Mouse (Mus musculus): ENCODE results near the gene 4930535I16Rik. TPM values are rescaled to one million over a fixed set of nuclear protein-coding genes. Genes with fewer than 3 reads are reported as not detected.
"Not testable (repeated sequence)": the region's sequence is repeated elsewhere in the genome, so short reads cannot be mapped to it uniquely, and the experiment has no call there.

4930535I16Rik gene
- polyA plus RNA-seq, 1 experiment = not detected

DNA sequence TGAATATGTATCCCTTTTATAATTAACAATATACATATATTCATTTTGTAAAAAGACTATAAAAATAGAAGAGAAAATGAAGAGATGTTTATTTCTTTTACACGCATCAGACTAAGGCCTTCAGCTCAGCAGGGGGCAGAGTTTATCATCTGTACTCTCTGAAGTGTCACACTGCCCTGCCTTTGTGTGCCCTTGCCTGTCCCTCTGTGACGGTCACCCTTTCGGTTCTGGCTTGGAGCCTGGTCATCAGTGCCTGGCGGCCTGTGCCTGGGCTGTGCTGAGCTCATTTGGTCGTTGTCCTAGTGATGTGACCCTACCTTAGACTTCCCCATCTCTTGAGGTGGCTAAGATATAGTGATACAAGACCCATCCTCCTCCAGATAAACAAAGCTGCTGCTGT lies 29.3 kb upstream of the 4930535I16Rik start:
- TF ChIP-seq POLR2A (IDR thresholded peaks at IDR 0.05; ENCODE audit: insufficient read length, low read depth) = no peak
- TF ChIP-seq MAX (IDR thresholded peaks at IDR 0.05; ENCODE audit: low read depth) = no peak
- TF ChIP-seq POLR2AphosphoS2 (IDR thresholded peaks at IDR 0.05; ENCODE audit: insufficient read length, low read depth) = no peak
- TF ChIP-seq MYOD1 (IDR thresholded peaks at IDR 0.05; ENCODE audit: control insufficient read depth in 1 of 3, insufficient read length in 2 of 3, low read depth in 2 of 3) = no peak
- Histone ChIP-seq H3ac (ENCODE audit: control insufficient read depth, insufficient read length) (no peak overlapping the region), H3K4me3 (no peak overlapping the region), H3K4me2 (ENCODE audit: low read depth) (no peak overlapping the region), H3K36me3 (ENCODE audit: control insufficient read depth, insufficient read depth) (no peaks in the 10 kb centered on the region), H3K79me2 (ENCODE audit: control insufficient read depth, insufficient read depth) (no peaks in the 10 kb centered on the region), H3K27me3 (ENCODE audit: control insufficient read depth, insufficient read depth, insufficient read length) (peaks cover 27% of the 10 kb centered on the region)

DNA sequence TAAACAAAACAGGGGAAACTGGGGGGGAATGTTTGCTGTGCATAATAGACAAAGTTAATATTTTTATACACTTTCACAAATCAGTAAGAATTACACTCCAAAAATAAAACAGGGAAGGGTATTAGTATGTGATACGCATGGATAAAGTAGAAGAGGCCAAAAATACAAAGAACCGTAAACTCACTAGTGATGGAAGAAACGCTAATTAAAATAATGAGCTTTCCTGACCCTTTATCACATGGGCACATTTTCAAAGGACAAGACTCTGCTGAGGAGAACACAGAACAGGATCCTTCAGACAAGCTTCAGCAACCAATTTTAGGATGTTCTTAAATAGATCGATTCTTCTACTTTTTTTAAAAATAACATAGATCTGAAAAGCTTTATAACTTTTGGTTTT lies 28.9 kb upstream of the 4930535I16Rik start:
- no peaks in the 10 kb centered on the region for H3K36me3 ChIP-seq (ENCODE audit: control insufficient read depth, insufficient read depth)
- H3K4me3 ChIP-seq = no peak overlapping the region
- no peaks in the 10 kb centered on the region for H3K79me2 ChIP-seq (ENCODE audit: control insufficient read depth, insufficient read depth)
- H3ac ChIP-seq (ENCODE audit: control insufficient read depth, insufficient read length) = no peak overlapping the region
- no peak overlapping the region for H3K4me2 ChIP-seq (ENCODE audit: low read depth)
- TF ChIP-seq POLR2A (IDR thresholded peaks at IDR 0.05; ENCODE audit: insufficient read length, low read depth) (no peak), TCF3 (IDR thresholded peaks at IDR 0.05; ENCODE audit: insufficient read length, low read depth) (no peak), E2F4 (IDR thresholded peaks at IDR 0.05; ENCODE audit: insufficient read depth) (no peak), MAX (IDR thresholded peaks at IDR 0.05; ENCODE audit: low read depth) (no peak), POLR2AphosphoS2 (IDR thresholded peaks at IDR 0.05; ENCODE audit: insufficient read length, low read depth) (no peak), TCF12 (IDR thresholded peaks at IDR 0.05; ENCODE audit: insufficient read depth, poor library complexity, severe bottlenecking) (no peak), MYOG (IDR thresholded peaks at IDR 0.05; ENCODE audit: control insufficient read depth in 1 of 3, insufficient read depth in 1 of 3, insufficient read length in 2 of 3, low read depth in 2 of 3) (no peak), MYOD1 (IDR thresholded peaks at IDR 0.05; ENCODE audit: control insufficient read depth in 1 of 3, insufficient read length in 2 of 3, low read depth in 2 of 3) (no peak), SRF (IDR thresholded peaks at IDR 0.05; ENCODE audit: control insufficient read depth, insufficient read length, low read depth) (no peak), CEBPB (IDR thresholded peaks at IDR 0.05; ENCODE audit: insufficient read depth, poor library complexity, severe bottlenecking) (no peak), USF1 (IDR thresholded peaks at IDR 0.05; ENCODE audit: low read depth) (no peak), REST (IDR thresholded peaks at IDR 0.05; ENCODE audit: insufficient read depth, insufficient read length) (no peak)
- H3K27me3 ChIP-seq (ENCODE audit: control insufficient read depth, insufficient read depth, insufficient read length) = peaks cover 25% of the 10 kb centered on the region

DNA sequence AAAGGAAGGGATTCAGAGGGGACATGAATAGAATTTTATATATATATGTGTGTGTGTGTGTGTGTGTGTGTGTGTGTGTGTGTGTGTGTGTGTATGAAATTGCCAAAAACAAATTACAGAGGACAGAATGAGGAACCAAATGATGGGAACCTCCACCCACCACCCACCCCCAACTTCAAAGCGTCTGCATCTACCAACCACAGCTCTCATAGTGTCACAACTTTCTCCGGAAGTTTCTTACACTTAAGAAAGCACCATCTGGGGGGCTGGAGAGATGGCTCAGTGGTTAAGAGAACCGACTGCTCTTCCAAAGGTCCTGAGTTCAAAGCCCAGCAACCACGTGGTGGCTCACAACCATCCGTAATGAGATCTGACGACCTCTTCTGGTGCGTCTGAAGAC lies 23.1 kb upstream of the 4930535I16Rik start:
- not testable (repeated sequence) for H3ac ChIP-seq (ENCODE audit: control insufficient read depth, insufficient read length); H3K79me2 ChIP-seq (ENCODE audit: control insufficient read depth, insufficient read depth); H3K4me3 ChIP-seq; H3K4me2 ChIP-seq (ENCODE audit: low read depth); H3K27me3 ChIP-seq (ENCODE audit: control insufficient read depth, insufficient read depth, insufficient read length)
- peaks cover 12% of the 10 kb centered on the region for H3K36me3 ChIP-seq (ENCODE audit: control insufficient read depth, insufficient read depth)

DNA sequence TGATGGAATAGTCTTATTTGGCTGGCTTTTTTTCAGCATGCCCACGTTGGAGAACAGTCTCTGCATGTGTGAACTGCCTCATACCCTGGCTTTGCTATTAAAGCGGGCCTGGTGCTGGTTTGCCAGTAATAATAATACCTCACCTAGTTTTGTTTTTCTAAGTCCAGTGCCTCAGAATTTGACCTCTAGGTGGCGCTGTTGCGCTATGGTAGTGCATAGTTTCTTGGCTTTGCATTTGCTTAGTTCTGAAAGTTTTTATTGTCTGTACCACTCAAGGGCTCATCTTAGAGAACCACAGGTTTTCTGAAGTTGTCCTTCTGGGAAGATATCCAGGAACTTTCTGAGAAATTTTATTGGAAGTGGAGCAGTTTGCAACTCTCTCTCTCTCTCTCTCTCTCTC lies 22.0 kb upstream of the 4930535I16Rik start:
- no peak overlapping the region for H3ac ChIP-seq (ENCODE audit: control insufficient read depth, insufficient read length)
- TF ChIP-seq REST (IDR thresholded peaks at IDR 0.05; ENCODE audit: insufficient read depth, insufficient read length) (no peak), MYOD1 (IDR thresholded peaks at IDR 0.05; ENCODE audit: control insufficient read depth in 1 of 3, insufficient read length in 2 of 3, low read depth in 2 of 3) (no peak), SRF (IDR thresholded peaks at IDR 0.05; ENCODE audit: control insufficient read depth, insufficient read length, low read depth) (no peak), MAX (IDR thresholded peaks at IDR 0.05; ENCODE audit: low read depth) (no peak)
- H3K4me2 ChIP-seq (ENCODE audit: low read depth) = no peak overlapping the region
- H3K36me3 ChIP-seq (ENCODE audit: control insufficient read depth, insufficient read depth) = peaks cover 16% of the 10 kb centered on the region
- H3K4me3 ChIP-seq = no peak overlapping the region
- H3K79me2 ChIP-seq (ENCODE audit: control insufficient read depth, insufficient read depth) = no peaks in the 10 kb centered on the region
- peaks cover 3% of the 10 kb centered on the region for H3K27me3 ChIP-seq (ENCODE audit: control insufficient read depth, insufficient read depth, insufficient read length)

DNA sequence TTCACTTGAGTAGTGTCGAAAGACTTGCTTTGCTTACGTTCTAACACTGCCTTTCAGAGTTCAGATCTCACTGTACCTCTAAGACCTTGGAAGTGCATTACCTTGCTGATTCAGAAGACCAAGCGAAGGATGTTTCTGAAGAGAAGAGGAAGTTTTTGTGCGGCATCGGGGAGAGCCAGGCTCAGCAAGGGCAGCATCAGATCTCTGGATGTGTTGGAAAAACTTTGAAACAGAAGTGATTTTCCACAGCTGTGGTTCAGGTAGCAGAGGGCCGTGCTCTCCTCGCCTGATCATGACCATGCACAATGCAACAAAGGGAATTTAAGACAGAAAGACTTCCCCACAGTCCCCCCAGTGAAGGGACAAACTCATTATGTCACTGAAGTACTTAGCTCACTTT lies 18.2 kb upstream of the 4930535I16Rik start:
- no peak for TF ChIP-seq USF1 (IDR thresholded peaks at IDR 0.05; ENCODE audit: low read depth)
- H3K4me2 ChIP-seq (ENCODE audit: low read depth) = no peak overlapping the region
- no peak overlapping the region for H3ac ChIP-seq (ENCODE audit: control insufficient read depth, insufficient read length)
- peaks cover 43% of the 10 kb centered on the region for H3K36me3 ChIP-seq (ENCODE audit: control insufficient read depth, insufficient read depth)
- H3K4me3 ChIP-seq = no peak overlapping the region
- no peaks in the 10 kb centered on the region for H3K79me2 ChIP-seq (ENCODE audit: control insufficient read depth, insufficient read depth)
- no peaks in the 10 kb centered on the region for H3K27me3 ChIP-seq (ENCODE audit: control insufficient read depth, insufficient read depth, insufficient read length)

DNA sequence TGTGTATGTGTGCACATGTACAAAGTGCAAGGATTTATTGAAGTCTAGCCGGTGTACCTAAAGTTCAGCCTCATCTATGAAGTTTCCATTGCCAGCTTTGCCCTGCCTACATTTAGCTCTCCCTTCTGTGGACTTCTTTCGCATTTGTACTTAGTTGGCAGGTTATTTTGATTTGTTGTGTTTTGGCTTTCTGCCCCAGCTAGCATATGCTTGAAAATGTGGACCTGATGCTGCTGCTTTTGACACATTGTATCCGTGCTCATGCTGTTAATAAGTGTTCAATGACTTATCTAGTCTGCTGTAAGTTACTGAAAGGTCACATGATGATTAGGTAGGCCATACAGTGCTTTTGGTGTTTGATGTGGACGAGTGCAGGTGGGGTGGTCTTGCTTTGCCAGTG lies 16.5 kb upstream of the 4930535I16Rik start:
- Histone ChIP-seq H3K4me2 (ENCODE audit: low read depth) (no peak overlapping the region), H3K79me2 (ENCODE audit: control insufficient read depth, insufficient read depth) (no peaks in the 10 kb centered on the region), H3ac (ENCODE audit: control insufficient read depth, insufficient read length) (no peak overlapping the region), H3K27me3 (ENCODE audit: control insufficient read depth, insufficient read depth, insufficient read length) (no peaks in the 10 kb centered on the region), H3K4me3 (no peak overlapping the region), H3K36me3 (ENCODE audit: control insufficient read depth, insufficient read depth) (peaks cover 52% of the 10 kb centered on the region)
- TF ChIP-seq POLR2AphosphoS2 (IDR thresholded peaks at IDR 0.05; ENCODE audit: insufficient read length, low read depth) (no peak), MYOD1 (IDR thresholded peaks at IDR 0.05; ENCODE audit: control insufficient read depth in 1 of 3, insufficient read length in 2 of 3, low read depth in 2 of 3) (no peak), MAX (IDR thresholded peaks at IDR 0.05; ENCODE audit: low read depth) (no peak), MYOG (IDR thresholded peaks at IDR 0.05; ENCODE audit: control insufficient read depth in 1 of 3, insufficient read depth in 1 of 3, insufficient read length in 2 of 3, low read depth in 2 of 3) (no peak), REST (IDR thresholded peaks at IDR 0.05; ENCODE audit: insufficient read depth, insufficient read length) (no peak), CEBPB (IDR thresholded peaks at IDR 0.05; ENCODE audit: insufficient read depth, poor library complexity, severe bottlenecking) (no peak)

Data from myocyte (in vitro differentiated cells).